Mouse (Mus musculus) G1E (cell line): ENCODE results near the gene Cacnb1.

Source experiments
- CTCF ChIP-seq: IDR thresholded peaks from 2 replicates; pipeline ENCODE4 v1.5.1; 2012; ENCODE audit warnings: low read depth, low read length, inconsistent platforms, mixed read lengths
- GATA1 ChIP-seq: IDR thresholded peaks from 2 replicates; pipeline ENCODE4 v1.6.1; 2012; ENCODE audit warnings: borderline replicate concordance, low read length, inconsistent platforms, mixed read lengths

- TF ChIP-seq CTCF: no peak
- no peak for TF ChIP-seq GATA1
Measured at GRCm38 (mm10) chr11:97977797-97978196, 45.0 kb downstream of the Cacnb1 start.
